Mouse (Mus musculus) lung, adult 2 months (tissue): ENCODE data around the gene Ppm1h. TPM values are rescaled to one million over a fixed set of nuclear protein-coding genes. Genes with fewer than 3 reads are reported as not detected.

Experiments
- DNase-seq: peaks from one replicate; pipeline ENCODE4 v3.0.0; 2022
- H3K4me1 ChIP-seq: fragments of 200-500 bp; 2 replicates; pipeline ENCODE4 v1.6.1; 2011; ENCODE audit warnings: low read length; ENCODE audit not compliant: control insufficient read depth, insufficient read depth
- H3K4me3 ChIP-seq: fragments of 200-500 bp; replicated peaks from 2 replicates; pipeline ENCODE3; 2011; ENCODE audit warnings: low read depth, mild to moderate bottlenecking, control low read depth, low read length; ENCODE audit errors: extremely low read depth
- CTCF ChIP-seq: fragments of 200-500 bp; IDR thresholded peaks from 2 replicates; pipeline ENCODE4 v1.5.1; 2011; ENCODE audit warnings: mild to moderate bottlenecking, low read length, control low read depth; ENCODE audit not compliant: insufficient read depth
- POLR2A ChIP-seq: fragments of 200-500 bp; IDR thresholded peaks from 2 replicates; pipeline ENCODE4 v1.6.1; 2011; ENCODE audit warnings: low read depth, mild to moderate bottlenecking, control low read depth, low read length, borderline replicate concordance; ENCODE audit errors: extremely low read depth
- WGBS: fragments of 180-500 bp; shearing (Covaris S2); methylation state at CpG from one replicate; pipeline ENCODE4 v1.1.7; 2018; 5-methylcytosine and 5-hydroxymethylcytosine counted together
- polyA plus RNA-seq: library from polyadenylated mRNA; depleted of rRNA; stranded (reverse); fragments of >200 nt; gene quantifications from 2 replicates; pipeline ENCODE4 v1.2.3, GENCODE M21; 2012

Gene Ppm1h
- polyA plus RNA-seq, 1 experiment = 9.2 TPM

DNA sequence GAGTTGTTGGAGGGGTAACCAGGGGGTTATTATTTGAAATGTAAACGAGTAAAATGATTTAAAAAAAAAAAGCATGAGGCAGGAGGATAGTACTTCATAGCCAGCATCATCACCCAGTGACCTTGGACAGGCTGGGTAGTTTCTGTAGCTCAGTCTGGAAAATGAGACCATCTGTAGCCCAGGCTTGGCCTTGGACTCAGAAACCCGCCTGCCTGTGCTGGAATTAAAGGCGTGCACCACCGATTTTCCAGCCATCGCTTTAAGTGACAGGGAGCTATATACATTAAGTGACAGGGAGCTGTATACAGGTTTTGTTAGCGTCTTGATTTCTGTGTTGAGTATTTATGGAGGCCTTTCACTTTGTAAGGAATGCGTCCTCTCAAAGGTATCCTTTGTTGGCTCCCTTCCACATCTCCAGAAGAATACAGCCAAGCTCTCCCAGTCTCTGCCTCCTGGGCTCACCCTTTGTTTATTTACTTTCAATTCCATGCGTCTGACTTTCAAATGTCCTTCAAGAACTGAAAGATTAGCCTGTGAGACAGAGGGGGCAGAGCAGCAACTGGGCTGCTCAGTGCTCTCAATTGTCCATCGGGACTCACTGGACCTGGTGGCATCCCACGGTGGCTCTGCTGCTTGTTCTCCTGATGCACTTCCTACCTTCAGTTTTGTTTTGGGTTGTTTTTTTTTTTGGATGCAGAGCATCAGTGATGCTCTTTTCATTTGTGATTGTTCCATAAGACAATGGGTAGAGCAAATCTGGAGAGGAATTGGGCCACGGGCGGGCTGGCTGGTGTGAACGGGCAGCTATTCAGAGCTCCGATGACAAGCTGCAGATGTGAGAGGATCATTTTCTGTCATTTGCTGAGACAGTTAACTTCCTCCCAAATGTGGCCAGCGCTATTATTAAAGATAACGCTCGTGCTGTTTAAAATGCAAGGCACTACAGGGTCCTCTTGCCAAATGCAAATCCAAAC, 74.7 kb downstream of the Ppm1h start:
- H3K4me1 ChIP-seq = peaks cover 10% of the 10 kb centered on the region
- no peak for TF ChIP-seq CTCF
- TF ChIP-seq POLR2A = no peak
- no peak overlapping the region for H3K4me3 ChIP-seq
- DNase-seq = no peak
- WGBS = 36% methylated on average over 17 of the region's 17 CpGs

DNA sequence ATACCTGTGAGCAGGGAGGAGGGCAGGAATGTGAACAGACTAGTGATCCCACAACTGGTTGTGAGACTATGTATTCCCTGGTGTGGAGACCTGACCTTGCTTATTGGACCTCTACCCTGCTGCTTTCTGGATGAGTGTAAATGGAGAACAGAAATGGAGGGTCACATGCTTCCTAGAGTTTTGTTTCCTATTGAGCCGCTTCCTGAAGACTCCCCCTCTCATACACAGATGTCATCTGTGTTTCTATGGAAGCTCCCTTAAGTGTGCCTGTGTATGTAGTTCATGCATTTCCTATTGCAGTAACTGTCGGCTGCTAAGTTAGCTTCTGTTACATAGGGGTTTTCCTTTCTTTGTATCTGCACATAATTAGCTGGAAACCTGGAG, 75.4 kb downstream of the Ppm1h start:
- H3K4me3 ChIP-seq = no peak overlapping the region
- 30% methylated on average over 2 of the region's 2 CpGs for WGBS
- TF ChIP-seq POLR2A = no peak
- no peak for TF ChIP-seq CTCF
- DNase-seq = no peak
- H3K4me1 ChIP-seq = peaks cover 10% of the 10 kb centered on the region

GRCm38 (mm10) chr10:122754967-122755366, 76.4 kb downstream of the Ppm1h start:
- Histone ChIP-seq H3K4me1 (peaks cover 10% of the 10 kb centered on the region), H3K4me3 (no peak overlapping the region)
- DNase-seq = no peak
- TF ChIP-seq POLR2A (no peak), CTCF (no peak)
- 97% methylated on average over 1 of the region's 1 CpGs for WGBS

DNA sequence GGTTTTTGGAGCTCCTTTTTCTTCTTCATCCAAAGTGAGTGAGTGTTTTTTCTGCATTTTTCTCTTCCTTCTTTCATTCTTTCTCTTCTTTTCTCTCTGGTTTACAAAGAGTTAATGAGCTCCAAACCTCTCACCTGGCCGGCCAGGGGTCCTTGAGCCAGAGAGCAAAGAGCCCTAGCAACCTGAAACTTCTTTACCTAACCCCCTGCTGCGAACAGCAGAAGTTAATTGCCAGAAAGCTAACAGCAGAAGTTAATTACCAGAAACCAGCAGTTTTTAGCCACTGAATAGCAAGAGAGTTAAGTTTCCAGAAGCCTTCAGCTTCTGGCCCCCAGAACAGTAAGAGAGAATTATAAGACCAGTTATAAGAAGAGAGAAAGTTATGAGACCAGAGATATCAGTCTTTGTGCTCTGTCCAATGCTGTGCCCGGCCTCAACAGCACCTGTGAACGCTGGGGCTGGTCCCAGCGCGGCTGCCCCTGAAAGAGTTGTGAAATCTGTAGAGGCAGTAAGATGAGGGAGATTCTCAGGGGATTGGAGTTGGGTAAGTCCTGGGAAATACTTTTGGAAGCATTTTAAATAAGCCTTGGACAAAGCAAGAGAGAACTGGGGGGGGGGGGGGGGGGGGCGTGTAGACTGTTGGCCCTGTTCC, 78.4 kb downstream of the Ppm1h start:
- WGBS = 40% methylated on average over 7 of the region's 7 CpGs
- peaks cover 10% of the 10 kb centered on the region for H3K4me1 ChIP-seq
- no peak for DNase-seq
- no peak overlapping the region for H3K4me3 ChIP-seq
- no peak for TF ChIP-seq POLR2A
- TF ChIP-seq CTCF = no peak

DNA sequence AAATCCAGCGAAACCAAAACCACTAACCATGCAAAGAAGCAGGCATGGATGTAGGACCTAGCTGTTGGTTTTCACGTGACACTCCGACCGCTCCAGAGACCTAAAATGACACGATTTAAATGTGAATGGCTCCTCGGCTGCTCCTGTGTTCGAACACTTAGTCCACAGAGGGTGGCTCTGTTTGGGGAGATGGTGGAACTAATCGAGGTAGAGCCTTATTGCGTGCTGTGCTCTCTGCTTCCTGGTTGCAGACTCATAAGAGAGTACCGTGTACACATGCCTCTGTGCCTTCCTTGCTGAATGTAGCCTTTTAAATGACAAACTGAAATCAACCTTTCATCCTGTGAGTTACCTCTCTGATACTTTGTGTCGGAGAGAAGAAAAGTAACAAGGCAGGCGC, 79.2 kb downstream of the Ppm1h start:
- Histone ChIP-seq H3K4me3 (no peak overlapping the region), H3K4me1 (peaks cover 10% of the 10 kb centered on the region)
- WGBS = 80% methylated on average over 12 of the region's 12 CpGs
- TF ChIP-seq CTCF = no peak
- TF ChIP-seq POLR2A = no peak
- no peak for DNase-seq

DNA sequence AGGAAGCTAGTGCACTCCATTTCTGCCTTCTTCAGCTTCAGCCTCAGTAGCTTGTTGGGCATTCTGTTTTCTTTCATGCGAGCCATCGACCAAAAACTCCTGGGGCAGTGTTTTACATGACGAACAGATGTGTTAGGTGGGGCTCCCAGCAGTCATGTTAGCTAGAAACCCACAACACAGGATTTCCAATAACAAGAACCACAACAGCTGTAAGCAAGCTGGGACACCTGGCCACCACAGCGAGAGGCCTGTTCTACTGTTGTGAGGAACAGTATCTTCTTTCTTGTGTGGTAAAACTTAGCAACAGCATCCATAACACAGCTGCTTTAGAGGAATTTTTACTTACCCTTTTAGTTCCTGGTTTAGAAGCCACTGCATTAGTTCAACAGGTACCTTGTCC, 79.8 kb downstream of the Ppm1h start:
- no peak for DNase-seq
- Histone ChIP-seq H3K4me1 (peaks cover 8% of the 10 kb centered on the region), H3K4me3 (no peak overlapping the region)
- TF ChIP-seq CTCF (no peak), POLR2A (no peak)
- WGBS = 74% methylated on average over 4 of the region's 4 CpGs

DNA sequence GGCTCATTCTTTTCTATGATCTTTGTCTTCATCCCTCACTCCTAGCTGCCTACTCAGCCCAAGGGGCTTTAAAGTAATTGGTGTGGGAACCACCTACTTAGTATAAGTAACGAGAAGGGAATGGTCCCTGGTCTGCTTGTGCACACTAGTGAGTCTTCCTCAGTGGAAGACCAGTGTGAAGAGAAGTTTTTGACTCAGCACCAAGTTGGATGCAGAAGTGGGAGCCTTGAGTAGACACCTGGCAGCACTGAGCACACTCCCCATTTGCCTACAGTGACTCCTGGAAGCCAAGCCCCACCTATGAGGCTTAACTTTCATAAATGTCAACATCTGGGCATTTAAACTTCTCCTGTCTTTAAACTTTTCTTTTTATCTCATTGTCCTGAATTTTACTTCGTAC, 81.2 kb downstream of the Ppm1h start:
- TF ChIP-seq CTCF (no peak), POLR2A (no peak)
- no peak overlapping the region for H3K4me3 ChIP-seq
- WGBS = 72% methylated on average over 2 of the region's 2 CpGs
- DNase-seq = no peak
- H3K4me1 ChIP-seq = peaks cover 3% of the 10 kb centered on the region; the same call in 1 of the 2 replicates

DNA sequence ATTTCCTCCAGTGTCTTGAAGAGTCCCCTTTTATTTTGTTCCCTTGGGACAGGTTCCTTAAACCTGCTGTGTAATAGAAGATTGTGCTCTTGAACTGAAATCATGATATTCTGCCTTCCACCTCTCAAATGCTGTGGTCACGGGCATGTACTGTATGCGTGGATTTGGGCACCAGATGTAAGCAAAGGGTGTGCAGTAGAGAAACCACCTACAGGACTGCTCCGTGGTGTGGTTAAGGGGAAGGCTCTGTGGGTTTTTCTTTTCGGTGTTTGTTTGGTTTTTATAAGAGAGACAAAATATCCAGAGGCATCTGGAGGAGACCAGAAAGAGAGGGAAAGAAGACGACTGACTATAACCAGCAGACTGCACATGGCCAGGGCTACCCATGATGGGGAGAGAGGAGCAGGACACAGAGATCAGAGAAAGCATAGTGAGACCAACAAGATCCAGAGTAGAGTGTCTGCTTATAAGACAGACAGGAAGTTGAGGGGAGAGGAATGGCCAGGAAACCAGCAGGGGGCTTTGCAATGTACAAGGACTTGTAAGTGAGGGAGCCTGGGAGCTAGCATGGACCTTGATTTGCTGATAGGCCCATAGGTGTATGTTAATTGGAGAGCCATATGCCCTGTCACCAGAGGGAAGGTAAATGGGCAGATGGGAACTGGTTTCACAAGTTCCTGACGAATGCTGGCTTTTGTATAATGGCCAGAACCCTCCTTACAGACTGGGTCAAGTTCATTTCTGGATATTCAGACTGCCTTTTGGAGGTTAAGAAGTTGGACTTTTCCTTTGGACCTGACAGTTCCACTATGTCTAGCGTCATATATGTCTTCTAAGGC, 82.1 kb downstream of the Ppm1h start:
- DNase-seq = no peak
- Histone ChIP-seq H3K4me1 (peaks cover 3% of the 10 kb centered on the region; the same call in 1 of the 2 replicates), H3K4me3 (no peak overlapping the region)
- 67% methylated on average over 7 of the region's 7 CpGs for WGBS
- TF ChIP-seq CTCF (no peak), POLR2A (no peak)
